Mouse (Mus musculus) frontal cortex, adult (tissue): Measurements from ENCODE around the gene Apoe.

Source experiments
- ATAC-seq: cut with Nextera tagmentation; 2 replicates; pipeline ENCODE4 v1.9.2; 2017; ENCODE audit warnings: mild to moderate bottlenecking, moderate library complexity, mixed read lengths; ENCODE audit not compliant: low TSS enrichment

Apoe gene

GRCm38 (mm10) chr7:19698907-19699826, at the start of gene Apoe:
Apoe (minus strand) TSS chr7:19699188.
- peak; percentile 39 for ATAC-seq

GRCm38 (mm10) chr7:19747420-19748218, 48.6 kb upstream of the Apoe start:
- no peak for ATAC-seq

- no peak for ATAC-seq
Measured at GRCm38 (mm10) chr7:19746426-19747201, 47.6 kb upstream of the Apoe start.

GRCm38 (mm10) chr7:19745971-19746370, 47.0 kb upstream of the Apoe start:
- ATAC-seq, result no peak

GRCm38 (mm10) chr7:19744590-19745385, 45.8 kb upstream of the Apoe start:
- no peak for ATAC-seq

- no peak for ATAC-seq
Measured at GRCm38 (mm10) chr7:19743791-19744190, 44.8 kb upstream of the Apoe start.

GRCm38 (mm10) chr7:19742468-19742867, 43.5 kb upstream of the Apoe start:
- no peak for ATAC-seq

- no peak for ATAC-seq
Measured at GRCm38 (mm10) chr7:19741329-19742031, 42.5 kb upstream of the Apoe start.

- ATAC-seq, result no peak
Measured at GRCm38 (mm10) chr7:19740269-19740668, 41.3 kb upstream of the Apoe start.

- no peak for ATAC-seq
Measured at GRCm38 (mm10) chr7:19738771-19739170, 39.8 kb upstream of the Apoe start.

- no peak for ATAC-seq
Measured at GRCm38 (mm10) chr7:19736389-19737057, 37.5 kb upstream of the Apoe start.

GRCm38 (mm10) chr7:19734178-19734666, 35.2 kb upstream of the Apoe start:
- ATAC-seq, result no peak

- no peak for ATAC-seq
Measured at GRCm38 (mm10) chr7:19726541-19726940, 27.6 kb upstream of the Apoe start.

GRCm38 (mm10) chr7:19724167-19724566, 25.2 kb upstream of the Apoe start:
- ATAC-seq, result no peak

- ATAC-seq, result no peak
Measured at GRCm38 (mm10) chr7:19722754-19723195, 23.8 kb upstream of the Apoe start.

- no peak for ATAC-seq
Measured at GRCm38 (mm10) chr7:19719200-19719599, 20.2 kb upstream of the Apoe start.

GRCm38 (mm10) chr7:19718297-19718952, 19.4 kb upstream of the Apoe start:
- ATAC-seq, result no peak

- ATAC-seq, result no peak
Measured at GRCm38 (mm10) chr7:19717346-19717745, 18.4 kb upstream of the Apoe start.

- ATAC-seq, result no peak
Measured at GRCm38 (mm10) chr7:19716822-19717221, 17.8 kb upstream of the Apoe start.
